Mouse (Mus musculus) cortical plate, adult 2 months (tissue): ENCODE data around the gene Mcl1.

Experiments used
- CTCF ChIP-seq: fragments of 200-500 bp; IDR thresholded peaks from 2 replicates; pipeline ENCODE4 v1.5.1; 2011; ENCODE audit warnings: mild to moderate bottlenecking, control low read depth, low read length; ENCODE audit not compliant: insufficient read depth; ENCODE audit errors: extremely low read depth
- POLR2A ChIP-seq: fragments of 200-500 bp; IDR thresholded peaks from 2 replicates; pipeline ENCODE4 v1.6.1; 2011; ENCODE audit warnings: mild to moderate bottlenecking, low read length, control low read depth; ENCODE audit not compliant: insufficient read depth; ENCODE audit errors: extremely low read depth

GRCm38 (mm10) chr3:95669309-95669665 lies 10.7 kb downstream of the Mcl1 start:
- no peak for TF ChIP-seq CTCF
- no peak for TF ChIP-seq POLR2A
